Mouse (Mus musculus): ENCODE results near the gene Fntb. TPM values are rescaled to one million over a fixed set of nuclear protein-coding genes. Genes with fewer than 3 reads are reported as not detected.

Fntb gene
- polyA plus RNA-seq (2012; ENCODE audit: low replicate concordance): 13.7 and 43.2 TPM in 2 replicates

DNA sequence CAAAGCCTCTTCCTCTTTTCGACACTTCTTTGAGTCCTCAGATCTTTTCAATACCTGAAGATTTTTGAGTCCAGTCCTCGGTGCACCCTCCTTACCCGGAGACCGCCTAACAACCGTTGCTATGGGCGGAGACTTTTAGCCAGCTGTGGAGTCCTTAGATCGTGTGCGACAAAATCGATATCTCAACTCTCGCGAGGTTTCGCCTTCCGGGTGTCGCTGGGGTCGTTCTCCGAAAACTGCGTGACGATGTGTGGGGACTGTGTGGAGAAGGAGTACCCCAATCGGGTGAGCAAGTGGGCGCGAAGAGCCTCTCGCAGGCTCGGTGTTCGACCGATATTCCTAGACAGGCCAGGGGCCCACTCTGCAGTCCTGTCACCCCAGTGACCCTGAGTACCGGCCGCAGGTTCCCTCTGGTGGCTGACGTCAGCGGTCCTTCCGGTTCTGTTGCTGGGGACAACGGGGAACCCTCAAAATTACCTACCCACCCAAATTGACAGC is at the start of gene Fntb, which contains the start of gene Churc1:
Fntb (plus strand) TSS at position 236 of the 498 bp plus-strand sequence.
Churc1 (plus strand) TSS at position 185 of the 498 bp plus-strand sequence.

DNA sequence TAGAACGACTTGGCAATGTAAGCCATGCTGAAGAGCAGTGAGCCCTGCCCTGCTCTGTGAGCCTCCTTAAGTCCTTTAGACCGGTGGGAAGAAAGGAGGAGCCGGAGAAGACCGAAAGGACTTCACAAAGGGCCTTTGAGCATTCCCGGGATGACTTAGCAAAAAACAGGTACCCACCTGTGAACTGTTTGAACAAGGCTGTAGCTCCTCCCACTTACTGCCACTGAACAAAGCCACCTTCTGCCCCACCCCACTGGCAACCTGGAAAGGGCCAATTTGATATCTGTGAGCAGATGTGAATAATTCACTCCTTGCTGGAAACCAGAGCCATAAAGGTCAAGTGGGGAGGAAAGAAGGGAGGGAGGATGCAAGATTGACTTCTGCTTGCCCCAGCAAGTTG is 30.0 kb downstream of the Fntb start, which contains the start of gene Gpx2:
Gpx2 (minus strand) TSS at position 205 of the 400 bp plus-strand sequence.

DNA sequence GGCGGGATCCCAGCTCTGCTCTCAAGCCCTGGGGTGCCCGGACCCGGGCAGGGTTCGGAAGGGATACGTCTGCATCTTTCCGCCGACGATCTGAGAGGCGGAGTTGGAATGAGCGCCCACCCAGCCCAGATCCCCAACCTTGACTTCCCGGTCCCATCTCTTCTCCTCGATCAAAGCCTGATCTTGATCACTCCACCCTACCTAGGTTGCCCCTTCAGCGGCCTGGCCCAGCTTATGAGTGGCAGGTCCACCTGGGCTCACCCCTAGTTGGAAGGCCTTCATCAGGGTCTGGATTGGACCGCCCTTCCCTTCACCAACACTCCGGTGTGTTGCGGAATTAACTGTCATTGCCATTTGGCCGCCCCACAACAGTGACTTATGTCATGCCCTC is 57.3 kb downstream of the Fntb start, which contains the start of gene Rab15:
Rab15 (minus strand) TSS at position 258 of the 391 bp plus-strand sequence.

DNA sequence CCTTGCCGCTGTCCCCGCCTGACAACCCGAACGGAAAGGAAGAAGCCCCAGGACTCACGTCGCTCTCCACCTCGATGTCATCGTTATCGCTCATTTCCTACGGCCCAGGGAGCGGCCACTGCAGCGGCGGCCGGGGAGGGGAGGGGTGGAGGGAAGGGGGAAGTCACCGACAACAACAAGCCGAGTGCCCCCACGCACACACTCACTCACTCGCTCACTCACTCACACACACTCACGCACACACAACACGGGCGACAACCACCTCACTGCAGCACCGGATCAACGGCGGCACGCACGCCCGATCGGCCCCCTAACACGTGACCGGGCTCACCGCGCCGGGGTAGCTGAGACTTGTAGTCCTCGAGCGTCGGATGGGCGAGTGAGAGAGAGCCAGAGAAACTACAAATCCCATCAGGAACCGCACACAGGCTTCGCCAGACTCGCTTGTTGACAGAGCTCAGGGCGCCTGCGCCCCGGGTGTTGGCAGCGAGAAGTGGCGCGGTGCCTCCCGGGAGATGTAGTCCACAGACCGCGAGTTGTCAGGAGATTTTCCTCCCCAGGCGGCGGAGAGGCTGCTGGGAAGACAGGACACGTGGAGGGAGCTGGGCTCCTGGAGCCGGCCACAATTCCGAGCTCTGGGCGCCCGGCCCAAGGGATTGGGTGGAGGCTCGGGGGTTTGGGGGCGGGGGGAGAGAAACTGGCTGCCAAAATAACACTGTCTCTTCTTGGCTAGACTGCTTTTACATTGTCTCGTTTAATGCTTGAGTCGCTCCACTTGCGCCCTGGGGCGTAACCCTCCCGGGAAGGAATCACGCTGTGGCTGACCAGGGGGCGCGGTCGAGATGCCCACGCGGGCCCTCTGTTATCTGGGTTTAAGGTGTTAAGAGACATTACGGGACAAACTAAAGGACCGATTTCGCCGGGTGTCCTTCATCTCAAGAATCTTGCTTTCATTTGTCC is 196.8 kb downstream of the Fntb start, which contains the start of gene Max:
Max (minus strand) TSS at position 270 of the 960 bp plus-strand sequence.

Other genes with a start within 250 kb of the Fntb start
- 2.1 and 2.2 TPM in 2 replicates for gene Plekhg3, start 234.7 kb upstream of the Fntb start, polyA plus RNA-seq (2012; ENCODE audit: low replicate concordance)
- 348 and 356 TPM in 2 replicates for gene Sptb, start 55.0 kb upstream of the Fntb start, polyA plus RNA-seq (2012; ENCODE audit: low replicate concordance)
- gene Churc1, start 51 bp upstream of the Fntb start, polyA plus RNA-seq (2012; ENCODE audit: low replicate concordance): 0.35 and 10.1 TPM in 2 replicates
- gene Gpx2, start 30.0 kb downstream of the Fntb start, polyA plus RNA-seq (2012; ENCODE audit: low replicate concordance): not detected in 2 replicates
- gene Rab15, start 57.3 kb downstream of the Fntb start, polyA plus RNA-seq (2012; ENCODE audit: low replicate concordance): 0.98 and 1.3 TPM in 2 replicates
- gene Max, start 196.6 kb downstream of the Fntb start, polyA plus RNA-seq (2012; ENCODE audit: low replicate concordance): 76.1 and 131 TPM in 2 replicates

Data from leukemia stem cell, adult 10-12 weeks (primary cell).